Mouse (Mus musculus): ENCODE measurements at regions not wholly inside any gene's neighbourhood (a gene's known extent, or its start where the extent isn't known, plus 50 kb on each side); places are given as distances from the start of the nearest gene placed in this dataset.

GRCm38 (mm10) chr10:61010697-61011096, 78.4 kb upstream of the Pcbd1 start:
- TF ChIP-seq CTCF (IDR thresholded peaks at IDR 0.05; ENCODE audit: extremely low read depth, insufficient read length, insufficient replicate concordance, low read depth, low read length) (no peak), POLR2A (IDR thresholded peaks at IDR 0.05; ENCODE audit: low read depth, low read length) (no peak)

Data from small intestine, adult 2 months (tissue).